In genomic region chr2:157674906-157675305, GRCm38 (mm10) we compare ENCODE assay signal across 28 mouse cellular contexts.
DNase-seq lines count a peak whose midpoint lies in the region; ATAC-seq and TF ChIP-seq lines count a peak whose summit lies in the region.
"Had no signal": no experiment of that assay in that cellular context is flagged by ENCODE, and none has a peak within 500 bp of the region (broad histone marks: within the 10 kb centered on the region; RNA-seq: fewer than 3 reads in every experiment).

No protein-coding gene starts in this region.

- H3K9me3 ChIP-seq in neural tube, embryonic 11.5 days (ENCODE audit: control insufficient read depth, low read length): no peaks in the 10 kb centered on the region
- no peaks in the 10 kb centered on the region for H3K9me3 ChIP-seq in hindbrain, embryonic 12.5 days (replicated peaks)
- no peaks in the 10 kb centered on the region for H3K9me3 ChIP-seq in neural tube, embryonic 12.5 days
- H3K9me3 ChIP-seq: embryonic facial prominence, embryonic 10.5 days; embryonic facial prominence, embryonic 15.5 days; forebrain, embryonic 12.5 days; heart, embryonic 15.5 days; limb, embryonic 15.5 days; liver, embryonic 13.5 days had no signal

- no peak for TF ChIP-seq CTCF in cerebellum, adult 2 months (IDR thresholded peaks at IDR 0.05; ENCODE audit: borderline replicate concordance, insufficient read depth, low read depth, low read length)

- no peak overlapping the region for H3K4me2 ChIP-seq in neural tube, embryonic 11.5 days (ENCODE audit: low read depth)
- H3K4me2 ChIP-seq in hindbrain, embryonic 12.5 days (replicated peaks): no peak overlapping the region
- H3K4me2 ChIP-seq in neural tube, embryonic 12.5 days (replicated peaks): no peak overlapping the region
- H3K4me2 ChIP-seq: embryonic facial prominence, embryonic 15.5 days; forebrain, embryonic 12.5 days; heart, embryonic 15.5 days; limb, embryonic 15.5 days; liver, embryonic 13.5 days had no signal

- ATAC-seq in neural tube, embryonic 11.5 days (ENCODE audit: insufficient read depth, low FRiP score, low TSS enrichment): no peak
- peak; percentile 60; the same call in 1 of the 2 replicates for ATAC-seq in hindbrain, embryonic 12.5 days (ENCODE audit: low FRiP score)
- ATAC-seq in neural tube, embryonic 12.5 days (ENCODE audit: low FRiP score, low read depth): peak; percentile 63; the same call in 1 of the 2 replicates
- ATAC-seq: intestine, embryonic 16.5 days; lung, postnatal 0 days had no signal

- WGBS in neural tube, embryonic 11.5 days: 56% methylated on average over 19 of the region's 19 CpGs
- 64% methylated on average over 19 of the region's 19 CpGs for WGBS in hindbrain, embryonic 12.5 days
- 54% methylated on average over 19 of the region's 19 CpGs for WGBS in neural tube, embryonic 12.5 days
- 82% methylated on average over 19 of the region's 19 CpGs for WGBS in cerebellum, adult 2 months

- H3K9ac ChIP-seq in neural tube, embryonic 11.5 days (ENCODE audit: low read length): no peak overlapping the region
- H3K9ac ChIP-seq in hindbrain, embryonic 12.5 days: no peak overlapping the region
- no peak overlapping the region for H3K9ac ChIP-seq in neural tube, embryonic 12.5 days
- H3K9ac ChIP-seq: embryonic facial prominence, embryonic 15.5 days; forebrain, embryonic 12.5 days; heart, embryonic 15.5 days; limb, embryonic 15.5 days; liver, embryonic 13.5 days had no signal

- H3K27ac ChIP-seq in neural tube, embryonic 11.5 days (ENCODE audit: low read depth, low read length): peak overlapping the region; percentile 34; the same call in 1 of the 2 replicates
- H3K27ac ChIP-seq in hindbrain, embryonic 12.5 days: peak overlapping the region; percentile 71
- H3K27ac ChIP-seq in neural tube, embryonic 12.5 days: peak overlapping the region; percentile 57; the same call in 1 of the 2 replicates
- H3K27ac ChIP-seq in cerebellum, adult 2 months (ENCODE audit: insufficient read depth, low read length): no peak overlapping the region
- H3K27ac ChIP-seq: embryonic facial prominence, embryonic 10.5 days; embryonic facial prominence, embryonic 15.5 days; forebrain, embryonic 12.5 days; heart, embryonic 15.5 days; kidney, postnatal 0 days; left cerebral cortex, adult 2 months; limb, embryonic 15.5 days; liver, embryonic 13.5 days; macrophage had no signal

- no peaks in the 10 kb centered on the region for H3K36me3 ChIP-seq in neural tube, embryonic 11.5 days (ENCODE audit: control insufficient read depth, insufficient read depth, low read length)
- no peaks in the 10 kb centered on the region for H3K36me3 ChIP-seq in hindbrain, embryonic 12.5 days
- H3K36me3 ChIP-seq in neural tube, embryonic 12.5 days: no peaks in the 10 kb centered on the region
- H3K36me3 ChIP-seq: embryonic facial prominence, embryonic 10.5 days; embryonic facial prominence, embryonic 15.5 days; forebrain, embryonic 12.5 days; heart, embryonic 15.5 days; limb, embryonic 15.5 days; liver, embryonic 13.5 days had no signal

- no peaks in the 10 kb centered on the region for H3K27me3 ChIP-seq in neural tube, embryonic 11.5 days (ENCODE audit: control insufficient read depth, insufficient read depth, low read length)
- H3K27me3 ChIP-seq in hindbrain, embryonic 12.5 days: no peaks in the 10 kb centered on the region
- no peaks in the 10 kb centered on the region for H3K27me3 ChIP-seq in neural tube, embryonic 12.5 days (replicated peaks)
- H3K27me3 ChIP-seq in cerebellum, adult 2 months (ENCODE audit: control insufficient read depth, insufficient read depth, low read length): no peaks in the 10 kb centered on the region
- H3K27me3 ChIP-seq: embryonic facial prominence, embryonic 15.5 days; forebrain, embryonic 12.5 days; heart, embryonic 15.5 days; limb, embryonic 15.5 days; liver, embryonic 13.5 days had no signal

- H3K4me1 ChIP-seq in neural tube, embryonic 11.5 days (ENCODE audit: control insufficient read depth, insufficient read depth, low read length): 0 out of 2 replicates have a peak, but pooled peaks cover 3% of the 10 kb centered on the region
- H3K4me1 ChIP-seq in hindbrain, embryonic 12.5 days: peaks cover 4% of the 10 kb centered on the region; the same call in 1 of the 2 replicates
- peaks cover 10% of the 10 kb centered on the region for H3K4me1 ChIP-seq in neural tube, embryonic 12.5 days
- H3K4me1 ChIP-seq in cerebellum, adult 2 months (ENCODE audit: control insufficient read depth, insufficient read depth, low read length): no peaks in the 10 kb centered on the region
- H3K4me1 ChIP-seq: embryonic facial prominence, embryonic 15.5 days; forebrain, embryonic 12.5 days; limb, embryonic 15.5 days had no signal

- DNase-seq in neural tube, embryonic 11.5 days (ENCODE audit: low spot score): peak; percentile 52
- DNase-seq in neural tube, embryonic 10.5 days (ENCODE audit: extremely low spot score, low spot score): no peak
- DNase-seq in layer of hippocampus, postnatal 10 days (ENCODE audit: low spot score in 2 of 2): no peak
- DNase-seq in natural killer cell, adult 2 months (ENCODE audit: low spot score in 2 of 2): no peak
- DNase-seq in cerebellum, adult 2 months: no peak
- DNase-seq: adrenal gland, adult 8-10 months; cerebellum, adult 8-10 months; cerebellum, postnatal 25 days; gastrocnemius, postnatal 14 days; kidney, adult 8-10 months; liver, embryonic 13.5 days; lung, adult 18-20 months; midbrain, embryonic 14.5 days; right cerebral cortex, postnatal 25 days; thymus, adult 18-20 months; thymus, postnatal 25 days had no signal

- H3K4me3 ChIP-seq in neural tube, embryonic 11.5 days (ENCODE audit: low read depth, low read length): no peak overlapping the region
- H3K4me3 ChIP-seq in hindbrain, embryonic 12.5 days: no peak overlapping the region
- no peak overlapping the region for H3K4me3 ChIP-seq in neural tube, embryonic 12.5 days
- no peak overlapping the region for H3K4me3 ChIP-seq in cerebellum, adult 2 months (replicated peaks; ENCODE audit: insufficient read depth, low read depth, low read length)
- H3K4me3 ChIP-seq: embryonic facial prominence, embryonic 10.5 days; embryonic facial prominence, embryonic 15.5 days; forebrain, embryonic 12.5 days; heart, embryonic 15.5 days; left cerebral cortex, adult 2 months; limb, embryonic 15.5 days; liver, embryonic 13.5 days had no signal

- no peak for TF ChIP-seq POLR2A in cerebellum, adult 2 months (IDR thresholded peaks at IDR 0.05; ENCODE audit: borderline replicate concordance, insufficient read depth, low read length)
